Mouse (Mus musculus) kidney, postnatal 25 days (tissue): ENCODE results near the gene Slc19a2.

ENCODE experiments used
- DNase-seq, 2 experiments: peaks; one replicate each; pipeline ENCODE4 v3.0.0; 2021; ENCODE audit warnings: mixed read lengths in 2 of 2

Gene Slc19a2

GRCm38 (mm10) chr1:164254836-164255235 is 6.0 kb downstream of the Slc19a2 start:
- DNase-seq: no peak

- DNase-seq: no peak
These were observed 11.6 kb downstream of the Slc19a2 start for GRCm38 (mm10) chr1:164260171-164261028.

DNA sequence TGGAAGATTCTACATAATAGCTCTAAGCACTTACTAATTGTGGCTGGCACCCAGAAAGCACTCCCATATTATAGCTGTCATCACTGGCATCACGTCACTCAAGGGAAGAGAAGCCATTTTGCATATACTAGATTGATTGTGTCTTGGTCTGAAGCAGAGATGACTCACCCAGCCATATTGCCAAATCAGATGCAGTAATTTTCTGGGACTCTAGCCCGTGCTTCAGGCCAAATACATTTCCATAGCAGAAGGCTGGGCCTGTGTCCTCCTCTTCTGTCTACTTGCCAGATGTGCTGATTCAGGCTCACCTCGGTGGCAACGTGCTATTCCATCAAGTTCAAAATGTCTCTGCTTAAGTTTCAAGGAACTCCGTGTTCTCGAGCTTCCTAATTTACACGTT is 12.7 kb downstream of the Slc19a2 start:
- no peak for DNase-seq

DNA sequence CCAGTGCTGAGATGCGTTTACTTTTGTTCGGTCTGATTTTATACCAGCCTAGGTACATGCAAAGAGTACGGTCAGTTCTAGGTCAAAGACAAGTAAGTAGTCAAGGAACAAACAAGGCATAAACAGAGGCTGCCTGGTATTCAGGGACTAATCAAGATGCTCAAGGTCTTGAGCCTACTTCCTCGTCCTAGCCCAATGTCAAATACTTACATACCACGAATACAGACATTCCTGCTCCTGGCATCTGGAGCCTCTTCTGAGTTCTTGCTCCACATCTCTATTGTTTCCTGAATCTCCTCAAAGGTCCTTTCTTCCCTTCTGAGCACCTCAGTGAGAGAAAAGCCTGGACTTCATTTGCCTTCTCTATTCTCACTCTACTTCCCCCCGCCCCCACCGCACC is 22.1 kb downstream of the Slc19a2 start:
- DNase-seq: no peak

- no peak for DNase-seq
These were observed 24.8 kb downstream of the Slc19a2 start for GRCm38 (mm10) chr1:164273659-164274058.

DNA sequence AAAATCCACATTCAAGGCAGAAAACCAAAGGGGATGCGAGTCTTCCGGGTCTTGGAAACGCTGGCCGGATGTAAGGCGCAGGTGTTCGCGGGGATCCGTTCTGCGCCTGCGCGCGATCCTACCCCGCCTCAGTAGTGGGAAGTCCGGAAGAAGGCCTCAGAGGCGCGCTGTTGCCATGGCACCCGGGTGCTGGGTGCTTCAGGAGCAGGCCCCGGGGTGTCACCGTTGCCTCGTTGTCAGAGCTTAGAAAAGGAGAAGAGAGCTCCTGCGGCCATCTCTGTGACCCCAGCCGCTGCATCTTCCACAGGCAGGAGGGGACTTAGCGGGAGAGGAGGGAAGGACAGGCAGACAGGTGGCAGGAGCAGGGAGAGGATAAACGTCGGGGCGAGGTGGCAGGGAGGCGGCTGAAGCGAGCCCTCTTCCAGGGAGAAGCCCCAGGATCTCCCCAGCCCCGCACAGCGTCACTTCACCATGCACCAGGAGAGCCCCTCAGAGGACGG is 26.7 kb downstream of the Slc19a2 start, which contains the start of gene Ccdc181:
Gene Ccdc181, plus strand, starts transcription at position 131 of the 500 bp plus-strand sequence.
- DNase-seq: peak; percentile 95 to 98

DNA sequence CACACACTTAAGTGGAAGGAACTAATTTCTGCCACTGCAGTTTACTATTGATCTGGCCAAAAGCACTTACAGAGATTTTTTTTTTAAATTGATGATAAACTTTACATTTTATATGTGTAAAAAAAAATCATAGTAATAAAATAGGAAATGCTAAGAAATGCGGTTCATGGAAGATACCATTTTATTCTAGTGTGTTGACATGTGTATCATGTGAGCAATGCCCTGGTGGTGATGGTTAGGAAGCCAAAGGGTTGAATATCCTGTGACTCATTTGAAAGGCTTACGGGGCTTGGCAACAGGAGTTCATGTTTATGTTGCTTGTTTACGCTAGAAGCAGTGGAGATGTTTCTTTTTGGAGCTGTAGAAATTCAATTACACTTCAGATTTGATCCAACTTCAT is 27.7 kb downstream of the Slc19a2 start:
- no peak for DNase-seq

DNA sequence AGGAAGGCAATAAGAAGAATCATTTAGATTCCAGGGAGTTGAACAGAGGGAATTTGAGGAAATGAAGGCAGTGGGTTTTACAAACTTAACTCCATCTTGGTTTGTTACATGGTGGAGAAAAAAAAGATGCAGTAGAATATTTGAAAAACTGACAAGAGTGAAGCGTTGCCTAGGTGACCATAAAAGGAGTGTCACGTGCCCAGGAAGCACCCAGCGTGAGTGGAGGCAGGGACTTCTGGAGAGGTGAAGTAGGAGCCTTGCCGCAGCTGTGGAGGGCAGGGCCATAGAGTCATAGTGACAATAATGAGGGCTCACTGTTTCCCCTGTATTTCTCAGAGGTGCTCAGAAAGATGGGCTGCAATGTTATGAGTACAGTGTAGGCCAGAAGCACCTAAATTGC is 30.5 kb downstream of the Slc19a2 start:
- DNase-seq: no peak

GRCm38 (mm10) chr1:164284007-164284406 is 35.2 kb downstream of the Slc19a2 start:
- DNase-seq: no peak

DNA sequence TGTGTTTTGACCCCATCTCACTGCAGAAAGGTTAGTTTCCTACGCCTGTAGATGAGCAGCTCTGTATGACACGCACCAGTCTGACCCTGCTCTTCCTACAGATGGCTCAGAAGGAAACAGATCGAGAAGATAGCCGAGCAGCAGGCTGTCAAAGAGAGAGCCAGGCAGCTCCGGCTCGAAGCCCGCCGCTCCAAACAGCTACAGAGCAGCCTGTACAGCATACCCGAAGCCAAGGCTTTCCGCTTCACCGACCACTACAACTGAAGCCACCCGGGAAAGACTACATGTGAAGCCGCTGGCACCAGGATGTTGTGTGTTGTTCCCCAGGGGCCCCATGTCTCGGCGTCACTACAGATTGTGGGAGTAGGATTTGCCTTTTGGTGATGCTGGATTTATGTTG is 38.6 kb downstream of the Slc19a2 start:
- DNase-seq: no peak

DNA sequence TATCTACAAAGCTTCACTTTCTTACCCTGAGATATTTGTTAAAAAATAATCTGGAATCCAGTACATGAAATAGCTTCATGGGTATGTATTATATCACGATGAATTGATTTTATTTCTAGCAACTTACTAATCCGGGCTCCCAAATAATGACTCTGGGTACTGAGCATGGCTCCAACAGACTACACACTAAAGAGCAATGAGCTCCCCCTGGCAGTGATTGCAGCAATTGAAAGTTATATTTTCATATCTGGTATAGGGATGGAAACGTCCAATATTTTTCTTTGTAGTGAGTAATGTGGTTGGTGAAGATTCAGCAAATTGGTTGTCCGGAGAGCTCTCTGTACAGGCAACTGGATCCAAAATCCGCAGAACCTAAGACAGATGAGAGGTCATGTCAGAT is 43.2 kb downstream of the Slc19a2 start:
- no peak for DNase-seq

- no peak for DNase-seq
These were observed 45.2 kb downstream of the Slc19a2 start for GRCm38 (mm10) chr1:164294071-164294470.

DNA sequence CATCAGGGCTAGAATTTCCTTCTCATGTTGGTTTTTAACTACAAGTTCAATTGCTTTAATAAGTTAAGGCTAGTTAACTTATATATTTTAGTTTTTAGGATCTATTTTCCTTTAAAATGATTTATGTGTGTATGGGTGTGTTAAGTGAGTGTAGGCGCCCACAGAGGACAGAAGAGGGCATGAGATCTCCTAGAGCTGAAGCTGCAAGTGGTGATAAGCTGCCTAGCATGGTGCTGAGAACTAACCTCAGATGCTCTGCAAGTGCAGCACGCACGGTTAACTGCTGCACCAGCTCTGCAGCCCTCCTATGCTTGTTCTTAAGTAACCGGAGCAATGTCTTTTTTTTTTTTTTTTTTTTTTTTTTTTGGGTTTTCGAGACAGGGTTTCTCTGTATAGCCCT is 47.6 kb downstream of the Slc19a2 start:
- DNase-seq: no peak

DNA sequence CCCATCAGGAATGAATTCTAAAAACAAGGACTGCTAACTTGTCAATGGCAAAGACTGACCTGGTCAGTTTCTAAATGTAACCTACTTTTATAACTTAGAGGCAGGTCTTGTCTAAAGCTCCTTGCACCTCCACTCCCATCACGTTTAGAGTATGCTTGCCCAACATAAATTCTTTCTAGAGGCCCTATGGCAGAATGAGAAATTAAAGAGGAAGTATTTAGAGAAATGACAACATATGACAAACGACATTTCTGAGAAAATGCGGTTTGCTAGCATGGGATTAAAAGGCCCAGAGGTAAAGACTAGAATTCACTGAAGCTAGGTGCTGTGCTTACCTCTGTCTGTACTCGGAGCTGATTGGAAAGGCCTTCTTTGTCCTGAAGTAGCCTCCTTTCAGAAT is 53.1 kb downstream of the Slc19a2 start:
- no peak for DNase-seq

- DNase-seq: no peak
These were observed 55.0 kb downstream of the Slc19a2 start, which contains the start of gene Nme7 for GRCm38 (mm10) chr1:164303821-164304220. Nme7 (plus strand) TSS chr1:164304121.

DNA sequence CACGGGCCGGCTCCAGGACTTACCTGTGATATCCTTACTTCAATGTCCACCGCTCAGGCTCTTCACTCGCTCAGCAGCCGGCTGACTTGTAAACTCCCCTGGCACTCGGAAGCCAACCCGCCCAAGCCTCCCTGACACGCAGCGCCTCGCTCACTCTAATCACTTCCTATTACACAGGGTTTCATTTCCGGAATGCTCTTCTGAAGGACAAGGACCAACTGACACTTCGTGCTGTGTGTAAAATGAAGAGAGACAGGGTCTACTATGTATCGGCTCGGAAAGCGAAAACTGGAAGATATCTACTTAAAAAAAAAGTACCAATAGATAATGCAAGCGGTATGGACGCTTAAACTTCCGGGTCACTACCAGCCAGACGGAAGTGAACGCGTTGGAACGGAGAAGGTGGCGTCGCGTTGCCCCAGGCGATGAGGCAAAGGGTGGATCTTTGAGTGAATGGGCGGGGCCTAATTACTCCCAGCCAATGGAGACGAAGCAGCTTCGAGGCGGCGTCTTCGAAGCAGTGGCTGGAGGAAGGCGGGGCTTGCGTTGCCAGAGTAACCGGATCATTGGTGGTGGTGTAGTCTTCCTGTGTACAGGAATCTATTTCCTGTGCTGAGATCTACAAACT is 58.4 kb downstream of the Slc19a2 start, which contains the start of gene Blzf1:
Gene Blzf1, minus strand, starts transcription at position 366 of the 628 bp plus-strand sequence.
- peak; percentile 99 to 100 for DNase-seq

DNA sequence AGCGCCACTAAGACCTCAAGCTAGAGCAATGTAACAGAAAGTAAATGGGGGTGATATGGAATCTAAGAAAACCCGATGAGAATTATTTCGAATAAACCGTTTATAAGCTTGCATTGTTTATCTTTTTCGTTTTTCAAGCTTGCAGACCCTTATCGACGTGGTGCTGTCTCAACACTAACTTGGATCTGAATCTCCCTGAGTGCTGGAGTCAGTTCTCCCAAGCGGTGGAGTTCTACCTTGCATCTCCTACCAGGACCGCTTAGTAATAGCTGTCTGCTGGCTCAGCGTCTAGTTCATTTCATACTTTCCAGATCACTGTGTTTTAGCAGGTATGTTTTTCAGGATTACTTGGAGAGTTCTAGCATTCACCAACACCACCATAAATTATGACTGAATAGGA is 59.1 kb downstream of the Slc19a2 start:
- no peak for DNase-seq

DNA sequence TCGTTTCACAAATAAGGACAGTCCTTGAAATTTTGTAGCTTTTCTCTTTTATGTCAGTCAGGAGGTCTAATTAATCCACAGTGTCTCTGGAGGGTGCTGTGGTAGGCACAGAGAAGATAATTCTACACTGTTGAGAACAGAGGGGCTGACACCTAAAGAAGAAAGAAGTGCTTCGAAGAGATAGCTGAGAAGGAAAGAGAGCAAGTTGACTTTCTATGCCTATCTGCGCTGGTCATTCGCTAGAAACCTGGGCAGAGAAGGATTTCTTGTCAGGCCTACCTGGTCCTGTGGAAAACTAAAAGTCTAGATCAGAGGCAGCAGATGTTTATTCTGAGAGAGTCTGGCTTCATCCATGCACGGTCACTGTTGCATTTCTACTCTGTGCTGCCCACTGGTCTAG is 65.2 kb downstream of the Slc19a2 start:
- no peak for DNase-seq
